Mouse (Mus musculus): ENCODE results near the gene Cacng1.

Cacng1 gene

GRCm38 (mm10) chr11:107716332-107716938, at the start of gene Cacng1:
TSS of gene Cacng1 (minus strand) at chr11:107716522.
- DNase-seq: no peak

GRCm38 (mm10) chr11:107762688-107763460, 46.6 kb upstream of the Cacng1 start:
- no peak for DNase-seq

GRCm38 (mm10) chr11:107761790-107762500, 45.6 kb upstream of the Cacng1 start:
- no peak for DNase-seq

- no peak for DNase-seq
These were observed 43.7 kb upstream of the Cacng1 start for GRCm38 (mm10) chr11:107760001-107760400.

- no peak for DNase-seq
These were observed 43.2 kb upstream of the Cacng1 start for GRCm38 (mm10) chr11:107759516-107759915.

GRCm38 (mm10) chr11:107749114-107749513, 32.8 kb upstream of the Cacng1 start:
- DNase-seq: no peak

GRCm38 (mm10) chr11:107748243-107749035, 32.1 kb upstream of the Cacng1 start:
- no peak for DNase-seq

DNA sequence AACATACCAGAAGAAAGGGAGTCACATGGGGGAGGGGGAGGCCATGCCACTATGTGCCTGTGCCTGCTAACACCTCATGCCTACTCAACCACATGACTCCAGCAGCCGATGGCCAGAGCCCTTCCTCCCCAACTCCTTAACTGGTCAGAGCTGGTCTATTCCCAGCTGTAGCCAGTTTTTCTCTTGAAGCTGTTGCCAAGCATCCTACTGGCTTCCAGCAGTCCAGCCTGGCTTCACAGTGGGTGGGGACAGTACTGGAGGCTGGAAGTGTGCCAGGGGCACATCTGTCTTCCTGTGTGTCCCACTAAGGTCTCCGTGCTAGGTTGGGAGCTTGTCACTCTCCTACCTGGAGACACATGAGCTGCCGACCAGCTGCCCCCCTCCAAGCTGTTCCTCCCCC, 26.8 kb upstream of the Cacng1 start:
- DNase-seq: no peak

DNA sequence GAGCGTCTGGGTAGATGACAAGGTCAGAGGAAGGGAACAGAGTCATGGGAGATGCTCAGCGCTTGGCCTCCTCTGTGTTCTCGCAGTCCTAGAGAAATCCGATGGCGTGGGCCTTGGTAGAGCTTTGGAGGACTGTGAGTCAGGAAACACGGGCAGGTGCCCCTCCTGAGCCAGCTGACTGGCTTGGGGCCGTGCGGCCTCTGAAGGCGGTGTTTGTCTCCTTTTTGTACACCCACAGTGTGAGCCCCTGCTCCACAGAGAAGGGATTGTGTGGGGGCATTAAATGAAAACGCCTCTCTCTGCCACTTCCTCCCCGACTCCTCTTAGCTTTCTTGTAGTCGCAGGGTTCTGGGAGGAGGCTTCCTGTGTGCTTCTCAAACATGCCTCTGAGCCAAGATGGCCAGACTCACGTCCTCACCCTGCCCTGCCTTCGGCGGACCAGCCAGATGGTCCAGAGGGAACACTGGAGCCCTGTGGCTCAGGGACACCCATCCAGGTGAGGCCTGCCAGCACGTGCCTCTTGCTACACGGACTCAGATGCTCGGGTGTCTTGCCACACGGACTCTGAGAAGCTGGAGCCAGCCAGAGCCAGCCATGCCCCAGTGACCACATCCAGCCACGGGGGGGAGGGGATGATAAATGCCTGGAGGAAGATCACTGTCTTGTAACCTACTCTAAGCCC, 22.2 kb upstream of the Cacng1 start:
- no peak for DNase-seq

DNA sequence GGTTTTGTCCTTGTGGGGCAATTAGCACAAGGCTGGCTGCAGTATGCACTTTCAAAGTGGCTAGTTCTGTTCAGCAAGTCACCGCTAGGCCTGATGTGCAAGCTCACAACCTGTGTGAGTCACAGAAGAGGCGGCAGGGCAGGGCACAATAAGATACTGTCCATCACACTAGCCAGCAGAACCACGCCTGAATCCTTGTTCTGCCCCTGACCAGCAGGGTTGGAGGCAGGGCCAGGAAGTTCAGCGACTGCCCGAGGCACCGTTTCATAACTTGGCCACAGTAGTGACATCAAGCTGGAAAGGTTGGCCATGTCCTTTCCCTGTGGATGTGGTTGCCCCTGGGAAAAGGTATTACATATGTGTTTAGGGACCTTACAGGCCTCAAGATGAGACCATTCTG, 21.6 kb upstream of the Cacng1 start:
- no peak for DNase-seq

GRCm38 (mm10) chr11:107734133-107734532, 17.8 kb upstream of the Cacng1 start:
- DNase-seq: no peak

DNA sequence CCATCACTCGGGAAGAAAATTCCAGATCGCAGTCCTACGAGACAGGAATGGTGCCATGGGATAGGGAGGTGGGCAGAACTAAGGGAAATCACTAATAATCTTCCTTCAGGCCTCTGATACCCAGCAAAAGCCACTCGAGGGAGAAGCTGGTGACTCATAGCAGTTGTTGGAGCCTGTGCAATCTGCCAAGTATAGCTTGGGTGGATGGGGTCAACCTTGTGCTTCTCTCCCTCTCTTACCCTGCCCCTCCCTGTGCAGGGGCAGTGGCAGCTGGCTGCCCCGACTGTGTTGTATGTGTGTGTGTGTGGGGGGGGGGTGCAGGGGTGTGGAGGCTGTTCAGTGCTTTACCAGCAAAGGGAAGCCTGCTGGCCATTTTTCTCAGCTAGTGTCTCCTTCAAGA, 15.2 kb upstream of the Cacng1 start:
- no peak for DNase-seq

DNA sequence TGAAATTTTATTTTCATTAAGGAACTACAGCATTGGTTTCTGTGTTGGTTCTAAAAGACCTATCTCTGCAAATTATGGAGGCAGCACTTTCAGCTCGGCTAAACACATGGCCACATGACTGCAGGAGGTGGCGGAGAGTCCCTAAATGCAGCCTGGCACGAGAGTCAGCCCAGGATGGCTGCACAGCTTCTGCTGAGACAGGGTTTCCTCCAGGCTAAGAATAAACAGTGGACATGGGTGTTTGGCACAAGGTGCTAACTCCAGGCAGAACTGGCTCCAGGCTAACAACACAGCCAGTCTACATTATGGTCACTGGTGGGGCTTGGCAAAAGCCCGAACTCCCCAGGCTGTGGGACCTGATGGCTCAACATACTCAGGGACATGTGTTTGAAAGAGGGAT, 14.6 kb upstream of the Cacng1 start:
- no peak for DNase-seq

DNA sequence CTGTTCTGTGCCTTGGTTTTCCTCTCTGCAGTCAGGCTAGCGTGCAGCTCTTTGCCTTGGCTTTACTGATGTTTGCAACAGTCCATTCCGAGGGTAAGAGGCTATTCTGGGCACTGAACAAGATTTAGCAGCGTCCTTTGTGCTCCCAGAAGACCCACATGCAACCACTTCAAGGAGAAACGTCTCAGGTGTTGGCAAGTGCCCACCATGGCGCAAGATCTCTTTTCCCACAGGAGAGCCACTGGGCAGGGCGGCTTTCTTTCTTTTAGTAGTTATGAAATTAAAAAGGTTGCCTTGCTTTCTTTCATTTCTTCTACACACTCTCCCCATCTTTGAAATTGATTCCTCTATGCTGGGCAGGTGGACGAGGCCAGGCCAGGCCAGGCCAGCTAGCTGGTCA, 12.8 kb upstream of the Cacng1 start:
- no peak for DNase-seq

- no peak for DNase-seq
These were observed 11.9 kb upstream of the Cacng1 start for GRCm38 (mm10) chr11:107728073-107728863.

DNA sequence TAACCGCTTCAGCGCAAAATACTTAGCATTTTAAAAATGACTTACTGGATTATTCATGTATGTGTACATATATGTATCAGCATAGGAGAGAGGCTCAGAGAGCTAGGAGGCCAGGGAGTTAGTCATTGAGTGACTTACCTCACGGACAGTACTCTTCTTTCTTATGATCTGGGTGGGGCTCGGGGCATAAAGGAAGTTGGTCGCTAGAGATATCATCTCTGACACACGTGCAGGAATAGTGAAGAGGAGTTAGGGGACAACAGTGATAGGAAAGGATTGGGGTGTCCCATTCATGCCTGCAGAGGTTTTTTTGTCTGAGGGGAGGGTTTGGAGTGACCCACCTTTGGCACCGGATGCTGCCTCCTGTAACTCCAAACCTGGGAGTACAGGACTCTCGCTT, 8.3 kb upstream of the Cacng1 start:
- DNase-seq: no peak

DNA sequence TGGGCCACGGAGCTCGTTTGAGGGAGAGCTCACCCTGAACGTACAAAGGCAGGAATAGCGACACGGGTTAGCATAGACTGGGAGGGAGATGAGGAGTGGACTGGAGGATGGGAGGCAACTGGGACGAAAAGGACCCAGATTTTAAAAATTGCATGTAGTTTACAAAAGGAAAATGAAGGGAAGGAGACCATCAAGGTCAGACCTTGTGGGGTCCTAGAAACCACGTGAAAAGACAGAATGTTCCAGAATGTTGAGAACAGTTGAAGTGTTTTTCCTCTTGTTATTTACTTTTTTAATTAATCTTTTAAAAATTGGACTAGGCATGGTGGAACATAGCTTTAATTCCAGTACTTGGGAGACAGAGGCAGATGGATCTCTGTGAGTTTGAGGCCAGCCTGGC, 4.7 kb upstream of the Cacng1 start:
- no peak for DNase-seq

- no peak for DNase-seq
These were observed 4.1 kb upstream of the Cacng1 start for GRCm38 (mm10) chr11:107720264-107721021.

- no peak for DNase-seq
These were observed 2.0 kb downstream of the Cacng1 start for GRCm38 (mm10) chr11:107714368-107714767.

DNA sequence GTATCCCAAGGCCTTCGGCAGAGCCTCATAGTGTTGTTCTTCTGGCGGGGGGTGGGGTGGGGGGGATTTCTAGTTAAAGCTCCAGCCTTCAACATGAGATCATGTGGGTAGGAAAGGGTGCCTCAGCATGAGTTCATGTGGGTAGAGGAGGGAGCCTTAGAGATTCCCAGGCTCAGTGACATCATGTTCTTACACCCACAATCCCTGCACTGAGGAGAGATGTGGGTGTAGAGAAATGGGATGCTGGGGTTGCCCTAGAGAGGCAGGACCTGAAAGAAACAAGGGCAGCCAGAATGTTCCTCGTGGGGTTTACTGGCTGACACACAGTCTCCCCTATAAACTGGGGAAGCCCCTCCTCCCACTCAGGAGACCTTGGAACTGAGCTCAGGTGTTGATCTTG, 5.9 kb downstream of the Cacng1 start:
- no peak for DNase-seq

Measured in thymus, postnatal 14 days (tissue).